ENCODE assay signal across 23 mouse cellular contexts in genomic region chrX:12449688-12450087, GRCm38 (mm10).
DNase-seq lines count a peak whose midpoint lies in the region; ATAC-seq and TF ChIP-seq lines count a peak whose summit lies in the region.
"Had no signal": no experiment of that assay in that cellular context is flagged by ENCODE, and none has a peak within 500 bp of the region (broad histone marks: within the 10 kb centered on the region; RNA-seq: fewer than 3 reads in every experiment).

No protein-coding gene starts in this region.

- H3K27ac ChIP-seq in liver, embryonic 14.5 days: no peak overlapping the region
- no peak overlapping the region for H3K27ac ChIP-seq in liver, embryonic 11.5 days (ENCODE audit: low read depth, low read length)
- H3K27ac ChIP-seq in heart, adult 2 months: no peak overlapping the region
- no peak overlapping the region for H3K27ac ChIP-seq in hindbrain, embryonic 16.5 days (ENCODE audit: low read depth, low read length)
- H3K27ac ChIP-seq: embryonic facial prominence, embryonic 15.5 days; hindbrain, embryonic 10.5 days; hindbrain, postnatal 0 days; layer of hippocampus, adult 2 months; macrophage; midbrain, embryonic 10.5 days had no signal

- in situ Hi-C loops in Patski (cut with MboI; ENCODE audit: low pct_unique_long_range_greater_than_20kb): no loop called here

- no peaks in the 10 kb centered on the region for H3K36me3 ChIP-seq in liver, embryonic 14.5 days (replicated peaks; ENCODE audit: control insufficient read depth, insufficient read depth, low read depth)
- no peaks in the 10 kb centered on the region for H3K36me3 ChIP-seq in liver, embryonic 11.5 days (ENCODE audit: control insufficient read depth, insufficient read depth, low read length)
- H3K36me3 ChIP-seq in heart, adult 2 months (ENCODE audit: control insufficient read depth, insufficient read depth, low read length): no peaks in the 10 kb centered on the region
- H3K36me3 ChIP-seq in hindbrain, embryonic 16.5 days (ENCODE audit: control insufficient read depth, insufficient read depth, low read length): no peaks in the 10 kb centered on the region
- H3K36me3 ChIP-seq: embryonic facial prominence, embryonic 15.5 days; heart, embryonic 12.5 days; hindbrain, embryonic 10.5 days; midbrain, embryonic 10.5 days had no signal

- TF ChIP-seq CTCF in liver, embryonic 14.5 days (IDR thresholded peaks at IDR 0.05; ENCODE audit: low read depth): no peak
- TF ChIP-seq CTCF in Patski (IDR thresholded peaks at IDR 0.05): no peak
- TF ChIP-seq CTCF in heart, adult 2 months (IDR thresholded peaks at IDR 0.05): no peak

- peak; percentile 7 to 71 for DNase-seq in adrenal gland, adult (ENCODE audit: inconsistent age in 2 of 2, low spot score in 1 of 2)
- DNase-seq in adrenal gland, postnatal 14 days: no peak
- DNase-seq in liver, embryonic 14.5 days (ENCODE audit: low read depth in 3 of 3, low spot score in 3 of 3): no peak
- DNase-seq in liver, embryonic 11.5 days (ENCODE audit: low spot score): no peak
- DNase-seq in Patski (ENCODE audit: low read depth, low spot score): no peak
- no peak for DNase-seq in heart, adult 2 months
- DNase-seq: cerebellum, adult 9-10 months; heart, postnatal 10 days; kidney, postnatal 25 days; lung, embryonic 14.5 days had no signal

- intact Hi-C loops in heart, adult 2 months (cut with DNase I): no loop called here

- 50% methylated on average over 3 of the region's 3 CpGs for WGBS in liver, embryonic 14.5 days (ENCODE audit: insufficient replicate concordance)
- WGBS in liver, embryonic 11.5 days: 78% methylated on average over 3 of the region's 3 CpGs
- 82% methylated on average over 3 of the region's 3 CpGs for WGBS in heart, adult 2 months
- 89% methylated on average over 3 of the region's 3 CpGs for WGBS in hindbrain, embryonic 16.5 days

- POLR2A ChIA-PET in Patski (lab: Charles Lee): no interaction called here

- H3K4me3 ChIP-seq in liver, embryonic 14.5 days (ENCODE audit: insufficient read depth in 1 of 2, low read depth in 2 of 2, low read length in 2 of 2): no peak overlapping the region
- H3K4me3 ChIP-seq in liver, embryonic 11.5 days (ENCODE audit: low read depth, low read length): no peak overlapping the region
- no peak overlapping the region for H3K4me3 ChIP-seq in heart, adult 2 months
- H3K4me3 ChIP-seq in hindbrain, embryonic 16.5 days (ENCODE audit: low read length): no peak overlapping the region
- H3K4me3 ChIP-seq: embryonic facial prominence, embryonic 15.5 days; heart, embryonic 12.5 days; hindbrain, embryonic 10.5 days; layer of hippocampus, adult 2 months; midbrain, embryonic 10.5 days had no signal

- peak; percentile 37; the same call in 1 of the 2 replicates for ATAC-seq in liver, embryonic 14.5 days (ENCODE audit: insufficient read depth)
- ATAC-seq in liver, embryonic 11.5 days (replicated peaks; ENCODE audit: low FRiP score): no peak
- peak; percentile 71 for ATAC-seq in Patski
- ATAC-seq in megakaryocyte, adult 5-6 weeks (ENCODE audit: poor library complexity, severe bottlenecking): peak; percentile 63
- ATAC-seq in hindbrain, embryonic 16.5 days: no peak
- ATAC-seq: activated CD4-positive, CD25-positive, alpha-beta regulatory T cell, adult 4 months; forebrain, embryonic 14.5 days; hindbrain, postnatal 0 days; intestine, embryonic 16.5 days; midbrain, embryonic 16.5 days had no signal

- H3K9me3 ChIP-seq in liver, embryonic 14.5 days (ENCODE audit: control insufficient read depth, low read length): no peaks in the 10 kb centered on the region
- no peaks in the 10 kb centered on the region for H3K9me3 ChIP-seq in liver, embryonic 11.5 days (ENCODE audit: control insufficient read depth, low read length)
- H3K9me3 ChIP-seq in hindbrain, embryonic 16.5 days (ENCODE audit: control insufficient read depth, low read length): no peaks in the 10 kb centered on the region
- H3K9me3 ChIP-seq: embryonic facial prominence, embryonic 15.5 days; heart, embryonic 12.5 days; hindbrain, embryonic 10.5 days; midbrain, embryonic 10.5 days had no signal

- H3K79me2 ChIP-seq in heart, adult 2 months (replicated peaks; ENCODE audit: control insufficient read depth, insufficient read depth, low read length): no peaks in the 10 kb centered on the region

- H3K27me3 ChIP-seq in liver, embryonic 14.5 days (ENCODE audit: control insufficient read depth, insufficient read depth, low read length): no peaks in the 10 kb centered on the region
- H3K27me3 ChIP-seq in liver, embryonic 11.5 days (replicated peaks; ENCODE audit: control insufficient read depth, insufficient read depth, low read length): no peaks in the 10 kb centered on the region
- H3K27me3 ChIP-seq in Patski: peaks cover 2% of the 10 kb centered on the region
- no peaks in the 10 kb centered on the region for H3K27me3 ChIP-seq in heart, adult 2 months (ENCODE audit: control insufficient read depth, insufficient read depth, low read length)
- no peaks in the 10 kb centered on the region for H3K27me3 ChIP-seq in hindbrain, embryonic 16.5 days (replicated peaks; ENCODE audit: control insufficient read depth, insufficient read depth, low read length)
- H3K27me3 ChIP-seq: embryonic facial prominence, embryonic 15.5 days; heart, embryonic 12.5 days had no signal

- H3K4me1 ChIP-seq in liver, embryonic 14.5 days (replicated peaks; ENCODE audit: control insufficient read depth in 2 of 2, insufficient read depth in 2 of 2, low read length in 1 of 2): no peaks in the 10 kb centered on the region
- H3K4me1 ChIP-seq in liver, embryonic 11.5 days (replicated peaks; ENCODE audit: control insufficient read depth, insufficient read depth, low read length): no peaks in the 10 kb centered on the region
- H3K4me1 ChIP-seq in heart, adult 2 months (ENCODE audit: control insufficient read depth, insufficient read depth, low read length): no peaks in the 10 kb centered on the region
- H3K4me1 ChIP-seq in hindbrain, embryonic 16.5 days (ENCODE audit: control insufficient read depth, insufficient read depth, low read depth, low read length): no peaks in the 10 kb centered on the region
- H3K4me1 ChIP-seq: embryonic facial prominence, embryonic 15.5 days; heart, embryonic 12.5 days; hindbrain, embryonic 10.5 days; midbrain, embryonic 10.5 days had no signal

- TF ChIP-seq POLR2A in heart, adult 2 months (IDR thresholded peaks at IDR 0.05; ENCODE audit: insufficient read depth, low read depth, low read length): no peak

- CTCF ChIA-PET in Patski (lab: Charles Lee): no interaction called here

- no peak overlapping the region for H3K4me2 ChIP-seq in liver, embryonic 14.5 days (ENCODE audit: low read depth)
- no peak overlapping the region for H3K4me2 ChIP-seq in liver, embryonic 11.5 days
- no peak overlapping the region for H3K4me2 ChIP-seq in hindbrain, embryonic 16.5 days (ENCODE audit: low read length)
- H3K4me2 ChIP-seq: embryonic facial prominence, embryonic 15.5 days; heart, embryonic 12.5 days; lung, embryonic 14.5 days had no signal

- no peak overlapping the region for H3K9ac ChIP-seq in liver, embryonic 14.5 days (replicated peaks)
- H3K9ac ChIP-seq in liver, embryonic 11.5 days (ENCODE audit: low read depth, low read length): no peak overlapping the region
- H3K9ac ChIP-seq in heart, adult 2 months (ENCODE audit: low read depth, low read length): no peak overlapping the region
- H3K9ac ChIP-seq in hindbrain, embryonic 16.5 days (ENCODE audit: low read depth, low read length): no peak overlapping the region
- H3K9ac ChIP-seq: embryonic facial prominence, embryonic 15.5 days; heart, embryonic 12.5 days; lung, embryonic 14.5 days had no signal

- TF ChIP-seq EP300 in liver, embryonic 14.5 days (IDR thresholded peaks at IDR 0.05; ENCODE audit: low read depth): no peak
- no peak for TF ChIP-seq EP300 in heart, adult 2 months (IDR thresholded peaks at IDR 0.05; ENCODE audit: insufficient read depth, low read depth, low read length)

Comparison
In these comparisons a context has a peak if more than half of its experiments do, and no peak if none do; other contexts are left out.
1. DNase-seq: peak in adrenal gland, adult (2 of 2); none in adrenal gland, postnatal 14 days (single experiment), liver, embryonic 14.5 days (0 of 3), liver, embryonic 11.5 days (single experiment), Patski (single experiment) and heart, adult 2 months (0 of 2).
2. ATAC-seq: peak in liver, embryonic 14.5 days (single experiment), Patski (single experiment) and megakaryocyte, adult 5-6 weeks (single experiment); none in liver, embryonic 11.5 days (single experiment) and hindbrain, embryonic 16.5 days (single experiment).